Mouse (Mus musculus) heart, postnatal 0 days (tissue): Measurements from ENCODE around the gene Capn5. TPM values are rescaled to one million over a fixed set of nuclear protein-coding genes. Genes with fewer than 3 reads are reported as not detected.

ENCODE experiments used
- ATAC-seq: fragments of 200-750 bp; cut with Nextera tagmentation; 2 replicates; pipeline ENCODE4 v1.8.0; 2017; ENCODE audit warnings: low read depth, moderate number of reproducible peaks, moderate library complexity; ENCODE audit not compliant: insufficient read depth
- DNase-seq: peaks from one replicate; pipeline ENCODE4 v3.0.0-alpha.2; 2016; ENCODE audit warnings: low spot score
- H3K27ac ChIP-seq: fragments of 300-500 bp; sonication (generic); 2 replicates; pipeline ENCODE4 v1.5.1; 2014; ENCODE audit warnings: low read depth, mild to moderate bottlenecking
- H3K27me3 ChIP-seq: fragments of 300-500 bp; sonication (generic); 2 replicates; pipeline ENCODE4 v1.6.1; 2014; ENCODE audit warnings: low read length, mixed read lengths; ENCODE audit not compliant: control insufficient read depth, insufficient read depth
- H3K36me3 ChIP-seq: fragments of 300-500 bp; sonication (generic); replicated peaks from 2 replicates; pipeline ENCODE4 v1.6.1; 2014; ENCODE audit warnings: low read length, mixed read lengths; ENCODE audit not compliant: control insufficient read depth, insufficient read depth
- H3K4me1 ChIP-seq: fragments of 300-500 bp; sonication (generic); 2 replicates; pipeline ENCODE4 v1.6.1; 2014; ENCODE audit warnings: antibody characterized with exemption; ENCODE audit not compliant: control insufficient read depth, insufficient read depth
- H3K4me2 ChIP-seq: fragments of 300-500 bp; sonication (generic); 2 replicates; pipeline ENCODE4 v1.6.1; 2014; ENCODE audit warnings: low read depth, mild to moderate bottlenecking, low read length, moderate library complexity
- H3K4me3 ChIP-seq: fragments of 300-500 bp; sonication (generic); 2 replicates; pipeline ENCODE4 v1.5.1; 2014; ENCODE audit warnings: low read depth, low read length
- H3K9ac ChIP-seq: fragments of 300-500 bp; sonication (generic); replicated peaks from 2 replicates; pipeline ENCODE4 v1.6.1; 2014; ENCODE audit warnings: low read depth, low read length, mixed read lengths
- H3K9me3 ChIP-seq: fragments of 300-500 bp; sonication (generic); replicated peaks from 2 replicates; pipeline ENCODE4 v1.6.1; 2016; ENCODE audit warnings: low read length; ENCODE audit not compliant: control insufficient read depth
- CTCF ChIP-seq: IDR thresholded peaks from 2 replicates; pipeline ENCODE4 v1.5.1; 2016; ENCODE audit warnings: antibody characterized with exemption, control low read depth, low read depth
- EP300 ChIP-seq: IDR thresholded peaks from 2 replicates; pipeline ENCODE4 v1.6.1; 2016; ENCODE audit warnings: antibody characterized with exemption, low read depth
- WGBS: fragments of 180-500 bp; shearing (Covaris S2); extraction: QIAGEN DNeasy Blood & Tissue Kit; methylation state at CpG from one replicate; pipeline ENCODE4 v1.1.7; 2014; 5-methylcytosine and 5-hydroxymethylcytosine counted together
- polyA plus RNA-seq: library from polyadenylated mRNA; unstranded; fragments of >200 nt; fragmentation: Nextera tagmentation; extraction: Ambion mirVana; gene quantifications from 2 replicates; pipeline ENCODE4 v1.2.1, GENCODE M21; 2015
- total RNA-seq: library from RNA; depleted of rRNA; stranded (reverse); fragments of >200 nt; gene quantifications from 2 replicates; pipeline ENCODE4 v1.2.3, GENCODE M21; 2014; ENCODE audit warnings: low replicate concordance

Capn5 gene
- total and polyA plus RNA-seq, 2 experiments from 2014 or later: 1.1 to 5.6 TPM

DNA sequence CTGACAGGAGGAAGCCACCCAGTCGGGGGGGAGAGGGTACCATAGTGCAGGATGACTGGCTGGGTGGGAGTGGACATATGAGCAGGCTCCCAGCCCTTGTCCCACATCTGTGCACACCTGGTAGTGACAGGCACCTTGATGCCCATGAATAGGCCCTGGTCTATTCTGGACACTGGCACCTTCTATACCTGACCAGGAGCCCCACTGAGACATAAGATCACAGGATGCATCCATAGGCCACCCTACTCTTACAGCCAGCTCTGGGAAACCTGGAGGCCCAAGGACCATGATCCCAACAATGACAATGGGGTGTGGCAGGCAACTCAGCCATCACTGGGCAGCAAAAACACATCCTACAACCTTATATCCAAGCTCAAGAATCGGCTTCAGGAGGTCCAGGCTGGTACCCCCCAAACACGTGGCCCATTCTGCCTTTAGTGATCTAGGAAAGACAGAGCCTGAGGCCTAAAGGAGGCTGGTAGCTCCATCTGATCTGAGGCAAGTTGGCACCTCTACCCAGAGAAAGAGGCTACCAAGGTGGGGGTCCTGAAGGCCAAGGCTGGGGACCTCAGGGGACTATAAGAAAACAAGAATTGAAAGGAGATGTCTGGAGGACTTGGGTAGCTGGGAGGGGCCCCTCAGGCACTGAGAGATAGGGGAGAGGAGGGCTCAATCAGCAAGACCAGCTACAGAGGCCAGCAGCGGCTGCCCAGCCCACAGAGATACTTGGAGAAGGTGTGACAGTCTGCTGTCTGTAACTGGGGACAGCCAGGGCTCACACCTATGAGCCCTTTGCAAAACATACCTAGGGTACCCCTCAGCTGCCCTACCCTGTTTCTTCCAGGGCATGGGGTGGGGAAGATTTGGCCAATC lies 3.0 kb downstream of the Capn5 start:
- no peak overlapping the region for H3K4me2 ChIP-seq
- H3K27ac ChIP-seq: no peak overlapping the region
- H3K4me1 ChIP-seq: no peaks in the 10 kb centered on the region
- WGBS: 69% methylated on average over 4 of the region's 4 CpGs
- no peaks in the 10 kb centered on the region for H3K36me3 ChIP-seq
- no peak for ATAC-seq
- no peaks in the 10 kb centered on the region for H3K9me3 ChIP-seq
- H3K27me3 ChIP-seq: no peaks in the 10 kb centered on the region
- DNase-seq: no peak
- TF ChIP-seq CTCF: no peak
- TF ChIP-seq EP300: no peak
- H3K4me3 ChIP-seq: no peak overlapping the region
- no peak overlapping the region for H3K9ac ChIP-seq

DNA sequence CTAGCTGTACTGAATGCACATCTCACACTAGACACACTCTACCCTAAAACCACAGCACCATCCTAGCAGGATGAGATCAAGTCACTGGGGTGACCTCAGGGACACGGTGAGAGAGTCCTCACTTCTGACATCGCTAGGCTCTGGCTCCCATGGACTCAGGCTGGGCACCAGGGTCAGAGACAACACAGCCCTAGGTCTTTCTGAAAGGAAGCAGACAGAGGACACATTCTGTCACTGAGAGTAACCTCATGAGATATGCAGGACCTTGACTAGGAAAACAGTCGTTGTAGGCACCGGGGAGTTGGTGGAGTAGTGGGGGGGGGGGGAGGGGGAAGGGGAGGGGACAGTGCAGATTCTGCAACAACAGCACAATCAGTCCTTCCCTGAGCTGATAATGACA lies 4.7 kb downstream of the Capn5 start:
- Histone ChIP-seq H3K27me3 (no peaks in the 10 kb centered on the region), H3K9me3 (no peaks in the 10 kb centered on the region), H3K36me3 (no peaks in the 10 kb centered on the region), H3K4me1 (no peaks in the 10 kb centered on the region), H3K4me2 (no peak overlapping the region), H3K4me3 (no peak overlapping the region), H3K9ac (no peak overlapping the region), H3K27ac (no peak overlapping the region)
- no peak for DNase-seq
- TF ChIP-seq EP300 (no peak), CTCF (no peak)
- WGBS: 29% methylated on average over 4 of the region's 4 CpGs
- no peak for ATAC-seq

DNA sequence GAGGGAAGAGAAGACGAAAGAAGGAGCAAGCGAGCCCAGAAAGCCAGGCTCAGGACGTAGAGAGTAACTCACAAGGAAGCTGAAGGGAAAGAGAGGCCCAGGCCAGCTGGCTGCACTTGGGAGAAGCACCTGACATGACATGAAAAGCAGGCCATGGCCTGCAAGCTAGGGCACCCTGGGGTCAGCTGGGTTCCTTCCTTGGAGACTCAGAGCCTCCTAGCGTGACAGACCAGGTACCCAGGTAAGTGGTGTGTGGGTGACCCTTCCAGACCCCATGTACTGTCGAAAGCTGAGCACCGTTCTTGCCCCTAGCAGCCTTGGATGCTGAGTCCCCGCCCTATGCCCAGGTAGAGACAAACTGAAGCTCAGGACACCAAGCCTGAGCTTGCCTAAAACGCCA lies 5.4 kb downstream of the Capn5 start:
- no peak for TF ChIP-seq EP300
- no peak for TF ChIP-seq CTCF
- H3K9ac ChIP-seq: no peak overlapping the region
- no peaks in the 10 kb centered on the region for H3K4me1 ChIP-seq
- DNase-seq (no peak), ATAC-seq (no peak)
- H3K9me3 ChIP-seq: no peaks in the 10 kb centered on the region
- 85% methylated on average over 8 of the region's 8 CpGs for WGBS
- H3K27me3 ChIP-seq: no peaks in the 10 kb centered on the region
- no peak overlapping the region for H3K27ac ChIP-seq
- H3K4me2 ChIP-seq: no peak overlapping the region
- H3K4me3 ChIP-seq: no peak overlapping the region
- H3K36me3 ChIP-seq: no peaks in the 10 kb centered on the region

DNA sequence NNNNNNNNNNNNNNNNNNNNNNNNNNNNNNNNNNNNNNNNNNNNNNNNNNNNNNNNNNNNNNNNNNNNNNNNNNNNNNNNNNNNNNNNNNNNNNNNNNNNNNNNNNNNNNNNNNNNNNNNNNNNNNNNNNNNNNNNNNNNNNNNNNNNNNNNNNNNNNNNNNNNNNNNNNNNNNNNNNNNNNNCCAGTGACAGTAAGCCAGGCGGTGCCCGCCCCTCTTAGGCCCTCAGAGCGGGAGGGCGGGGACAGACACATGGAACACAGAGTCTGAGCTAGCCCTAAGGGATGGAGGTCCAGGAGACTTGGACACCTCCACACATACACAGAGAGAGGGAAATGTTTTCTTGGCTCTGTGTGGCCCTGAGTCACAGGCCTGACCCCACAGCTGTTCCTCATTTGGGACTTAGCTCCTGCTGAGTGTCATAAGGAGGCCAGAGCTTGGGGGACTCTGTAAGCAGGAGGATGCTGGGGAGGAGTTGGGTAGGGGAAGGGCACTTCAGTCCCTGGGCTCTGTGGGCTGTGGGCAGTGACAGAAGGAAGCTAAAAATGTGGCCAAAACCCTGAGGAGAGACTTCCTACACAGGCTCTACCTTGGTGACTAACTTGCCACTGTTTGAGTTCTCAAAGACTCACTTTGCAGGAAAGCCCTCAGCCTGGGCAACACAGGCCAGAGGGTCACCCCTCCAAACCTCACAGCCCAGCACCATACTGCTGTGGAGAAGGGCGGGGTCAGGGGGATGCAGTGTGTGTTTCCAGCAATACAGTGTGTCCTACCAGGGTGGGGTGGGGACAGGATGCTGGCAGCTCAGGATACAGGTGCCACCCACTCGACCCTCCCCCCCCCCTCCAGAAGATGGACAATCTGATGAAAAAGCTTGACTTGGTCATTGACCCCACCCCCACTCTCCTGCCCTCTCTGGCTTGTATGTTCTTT lies 6.7 kb downstream of the Capn5 start:
- H3K27me3 ChIP-seq: no peaks in the 10 kb centered on the region
- no peaks in the 10 kb centered on the region for H3K9me3 ChIP-seq
- no peak overlapping the region for H3K4me2 ChIP-seq
- peak; percentile 40 for DNase-seq
- no peaks in the 10 kb centered on the region for H3K4me1 ChIP-seq
- no peak overlapping the region for H3K9ac ChIP-seq
- peak overlapping the region; percentile 39 for H3K27ac ChIP-seq
- no peaks in the 10 kb centered on the region for H3K36me3 ChIP-seq
- 64% methylated on average over 6 of the region's 6 CpGs for WGBS
- H3K4me3 ChIP-seq: no peak overlapping the region
- ATAC-seq: peak; percentile 72
- TF ChIP-seq CTCF (no peak), EP300 (no peak)

GRCm38 (mm10) chr7:98164999-98165528 lies 13.0 kb downstream of the Capn5 start:
- Histone ChIP-seq H3K4me1 (peaks cover 12% of the 10 kb centered on the region; the same call in 1 of the 2 replicates), H3K36me3 (no peaks in the 10 kb centered on the region), H3K9me3 (no peaks in the 10 kb centered on the region), H3K27me3 (no peaks in the 10 kb centered on the region; the same call in 1 of the 2 replicates), H3K4me2 (no peak overlapping the region), H3K9ac (no peak overlapping the region), H3K27ac (no peak overlapping the region), H3K4me3 (no peak overlapping the region)
- DNase-seq: no peak
- TF ChIP-seq CTCF: no peak
- no peak for TF ChIP-seq EP300
- 55% methylated on average over 10 of the region's 10 CpGs for WGBS
- peak; percentile 36; the same call in 1 of the 2 replicates for ATAC-seq
